Mouse (Mus musculus) adrenal gland, adult 8-10 months (tissue): ENCODE measurements around the gene Bahd1. TPM values are rescaled to one million over a fixed set of nuclear protein-coding genes. Genes with fewer than 3 reads are reported as not detected.

Experiments
- DNase-seq: peaks from one replicate; pipeline ENCODE4 v3.0.0; 2022
- total RNA-seq, 4 experiments: library from RNA; stranded (reverse); gene quantifications; 2 replicates each; pipeline ENCODE4 v1.2.4; 2022

Gene Bahd1
- total RNA-seq, 4 experiments from 2014 or later, result 51.1 to 62.8 (median 59.2) TPM

- DNase-seq, result no peak
Observed at GRCm38 (mm10) chr2:118899306-118899705, 871 bp upstream of the Bahd1 start.

- DNase-seq, result no peak
Observed at GRCm38 (mm10) chr2:118900826-118901140, 606 bp downstream of the Bahd1 start.

GRCm38 (mm10) chr2:118901175-118902031 lies 1.2 kb downstream of the Bahd1 start:
- peak; percentile 98 for DNase-seq

- peak; percentile 66 for DNase-seq
Observed at GRCm38 (mm10) chr2:118902051-118903025, 2.2 kb downstream of the Bahd1 start.

- DNase-seq, result no peak
Observed at GRCm38 (mm10) chr2:118903333-118903741, 3.2 kb downstream of the Bahd1 start.

- no peak for DNase-seq
Observed at GRCm38 (mm10) chr2:118905433-118906117, 5.4 kb downstream of the Bahd1 start.

DNA sequence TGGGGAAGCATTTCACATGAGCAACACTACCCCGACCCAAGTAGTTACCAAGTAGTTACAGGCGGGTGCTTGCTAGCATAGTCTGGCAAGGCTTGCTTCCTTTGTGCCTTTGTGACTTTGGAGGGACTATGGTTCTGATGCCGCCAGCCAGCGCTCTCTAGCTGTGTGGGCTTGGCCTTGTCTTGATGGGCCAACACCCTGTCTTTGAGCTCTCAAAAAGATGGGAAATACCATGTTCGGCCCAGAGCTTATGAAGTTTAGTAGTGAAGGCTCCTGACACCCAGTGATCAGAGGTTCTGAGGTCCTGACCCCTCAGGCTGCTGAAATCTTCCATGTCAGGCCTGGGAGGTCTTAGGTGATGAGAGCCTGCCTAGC lies 5.9 kb downstream of the Bahd1 start:
- no peak for DNase-seq

- no peak for DNase-seq
Observed at GRCm38 (mm10) chr2:118907781-118908180, 7.6 kb downstream of the Bahd1 start.

GRCm38 (mm10) chr2:118909151-118909550 lies 9.0 kb downstream of the Bahd1 start:
- no peak for DNase-seq

DNA sequence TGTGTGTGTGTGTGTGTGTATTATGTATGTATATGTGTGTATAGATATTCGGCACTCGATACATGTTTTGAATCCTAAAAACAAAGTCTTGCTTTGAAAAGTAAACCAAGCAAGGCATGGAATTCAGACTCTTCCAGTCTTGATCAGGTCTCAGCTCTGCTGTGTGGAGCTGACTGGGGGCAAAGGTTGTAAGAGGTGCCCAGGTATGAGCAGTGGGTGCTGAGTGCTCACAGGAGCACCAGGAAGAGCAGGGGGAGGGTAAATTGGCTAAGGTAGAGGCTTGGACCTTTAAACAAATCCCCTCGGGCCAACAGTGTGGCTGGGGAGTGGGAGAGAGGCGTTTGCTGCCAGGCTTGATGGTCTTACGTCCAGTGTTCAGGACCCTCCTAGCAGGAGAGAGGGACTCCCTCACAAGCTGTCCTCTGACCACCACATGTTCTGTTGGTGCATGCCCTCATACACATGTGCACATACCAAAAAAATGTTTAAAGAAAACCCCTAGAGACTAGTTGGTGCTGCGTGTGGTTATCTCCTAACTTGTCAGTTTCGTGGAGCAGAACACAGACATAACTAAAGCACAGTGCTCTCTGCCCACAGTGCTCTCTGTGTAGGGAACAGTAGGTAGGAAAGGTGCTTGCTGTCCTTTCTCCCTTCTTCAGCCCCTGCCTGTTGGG lies 10.6 kb downstream of the Bahd1 start:
- no peak for DNase-seq

- DNase-seq, result no peak
Observed at GRCm38 (mm10) chr2:118912706-118913105, 12.5 kb downstream of the Bahd1 start.

DNA sequence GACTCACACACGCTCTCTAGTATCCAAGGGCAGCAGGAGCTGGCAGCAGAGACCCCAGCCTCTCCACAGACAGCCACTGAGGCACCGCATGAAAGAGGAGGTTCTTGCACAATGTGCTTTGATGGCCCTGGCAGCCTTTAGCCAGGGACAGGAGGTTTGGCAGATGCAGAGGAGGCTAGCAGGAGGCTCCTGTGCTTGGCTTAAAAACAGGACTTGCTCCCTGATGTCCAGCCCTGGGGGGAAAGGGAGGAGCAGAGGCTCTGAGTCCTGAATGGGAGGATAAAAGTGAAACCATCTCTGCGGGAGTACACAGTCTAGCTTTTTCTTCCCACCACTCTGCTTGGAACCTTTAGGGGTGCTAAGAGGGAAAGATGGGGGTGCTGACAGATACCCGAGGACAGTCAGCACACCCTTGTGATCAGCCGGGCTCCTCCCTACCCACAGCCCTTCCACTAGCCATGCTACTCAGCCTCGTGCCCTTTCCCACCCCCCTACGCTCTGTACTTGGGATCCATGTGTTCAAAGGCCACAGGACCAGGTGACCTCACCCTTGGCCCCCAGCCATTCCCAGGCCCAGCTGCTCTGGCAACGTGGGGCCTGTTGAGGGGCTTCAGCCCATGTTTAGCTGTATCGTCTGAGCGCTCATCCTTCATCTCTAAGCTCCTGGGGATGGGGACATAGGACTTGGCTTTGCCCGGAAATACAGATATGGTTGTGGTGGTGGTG lies 13.5 kb downstream of the Bahd1 start:
- no peak for DNase-seq

DNA sequence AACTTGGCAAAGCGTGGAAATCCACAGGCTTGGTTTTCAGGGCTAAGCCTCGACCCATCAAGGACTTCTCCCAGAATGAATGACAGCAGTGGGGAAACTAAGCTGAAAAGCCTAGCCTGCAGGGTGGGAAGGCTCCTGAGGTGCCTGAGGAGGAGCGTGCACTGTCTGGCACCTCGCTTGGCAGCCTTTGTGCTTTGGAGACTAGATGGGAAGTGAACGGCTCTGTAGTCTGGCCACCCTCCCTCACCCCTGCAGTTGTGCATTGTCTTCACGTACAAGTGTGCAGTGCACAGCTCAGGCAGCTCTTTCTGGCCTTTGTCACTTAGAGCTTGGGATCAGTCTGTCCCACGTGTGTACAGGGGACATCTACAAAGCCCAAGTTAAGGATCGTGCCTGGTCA lies 14.5 kb downstream of the Bahd1 start:
- no peak for DNase-seq

GRCm38 (mm10) chr2:118916436-118916835 lies 16.3 kb downstream of the Bahd1 start:
- DNase-seq, result no peak

GRCm38 (mm10) chr2:118918543-118918942 lies 18.4 kb downstream of the Bahd1 start:
- no peak for DNase-seq

GRCm38 (mm10) chr2:118920428-118920827 lies 20.3 kb downstream of the Bahd1 start:
- DNase-seq, result no peak

- DNase-seq, result no peak
Observed at GRCm38 (mm10) chr2:118925952-118926351, 25.8 kb downstream of the Bahd1 start.

- peak; percentile 77 for DNase-seq
Observed at GRCm38 (mm10) chr2:118926361-118926997, 26.3 kb downstream of the Bahd1 start, which contains the start of gene Chst14. Gene Chst14 (plus strand): TSS chr2:118926496.

DNA sequence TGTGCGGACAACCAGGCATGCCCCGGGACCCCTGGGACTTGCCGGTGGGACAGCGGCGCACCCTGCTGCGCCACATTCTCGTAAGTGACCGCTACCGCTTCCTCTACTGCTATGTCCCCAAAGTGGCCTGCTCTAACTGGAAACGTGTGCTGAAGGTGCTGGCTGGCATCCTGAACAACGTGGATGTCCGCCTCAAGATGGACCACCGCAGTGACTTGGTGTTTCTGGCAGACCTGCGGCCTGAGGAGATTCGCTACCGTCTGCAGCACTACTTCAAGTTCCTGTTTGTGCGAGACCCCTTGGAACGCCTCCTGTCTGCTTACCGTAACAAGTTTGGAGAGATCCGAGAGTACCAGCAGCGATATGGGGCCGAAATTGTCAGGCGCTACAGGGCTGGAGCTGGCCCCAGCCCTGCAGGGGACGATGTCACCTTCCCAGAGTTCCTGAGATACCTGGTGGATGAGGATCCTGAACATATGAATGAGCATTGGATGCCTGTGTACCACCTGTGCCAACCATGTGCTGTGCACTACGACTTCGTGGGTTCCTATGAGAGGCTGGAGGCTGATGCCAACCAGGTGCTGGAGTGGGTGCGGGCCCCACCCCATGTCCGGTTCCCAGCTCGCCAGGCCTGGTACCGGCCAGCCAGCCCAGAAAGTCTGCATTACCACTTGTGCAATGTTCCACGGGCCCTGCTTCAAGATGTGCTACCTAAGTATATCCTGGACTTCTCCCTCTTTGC lies 27.0 kb downstream of the Bahd1 start:
- DNase-seq, result no peak

DNA sequence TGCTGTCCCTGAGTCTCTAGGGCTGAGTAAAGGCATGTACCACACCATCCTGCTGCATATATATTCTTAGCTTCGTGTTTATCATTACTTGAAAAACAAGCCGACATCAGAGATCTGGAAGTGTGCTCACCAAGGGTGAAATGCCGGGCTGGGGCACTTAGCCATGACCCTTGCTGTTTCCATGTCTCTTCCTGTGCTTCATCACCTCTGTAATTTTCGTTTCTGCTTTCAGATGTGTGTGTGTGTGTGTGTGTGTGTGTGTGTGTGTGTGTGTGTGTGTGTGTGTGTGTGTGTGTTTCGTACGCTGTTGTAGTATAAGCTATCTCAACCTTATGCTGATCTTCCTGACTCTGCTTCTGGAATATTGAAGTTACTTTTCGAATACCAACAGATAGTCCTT lies 41.2 kb downstream of the Bahd1 start:
- no peak for DNase-seq
